In genomic region chr10:20528544-20529411, GRCm38 (mm10) we compare ENCODE assay signal across 12 mouse cellular contexts.
DNase-seq lines count a peak whose midpoint lies in the region; ATAC-seq and TF ChIP-seq lines count a peak whose summit lies in the region.
"Had no signal": no experiment of that assay in that cellular context is flagged by ENCODE, and none has a peak within 500 bp of the region (broad histone marks: within the 10 kb centered on the region; RNA-seq: fewer than 3 reads in every experiment).

No protein-coding gene starts in this region.

- intact Hi-C loops in left cerebral cortex, adult 2 months (cut with DNase I), result no loop called here

- H3K27ac ChIP-seq in embryonic facial prominence, embryonic 13.5 days, result peak overlapping the region; percentile 53
- H3K27ac ChIP-seq in embryonic facial prominence, embryonic 10.5 days (replicated peaks), result no peak overlapping the region
- H3K27ac ChIP-seq in left cerebral cortex, adult 2 months, result peak overlapping the region; percentile 47; the same call in 1 of the 2 replicates
- no peak overlapping the region for H3K27ac ChIP-seq in embryonic facial prominence, embryonic 14.5 days (replicated peaks; ENCODE audit: low read depth, low read length)
- H3K27ac ChIP-seq in midbrain, embryonic 16.5 days (ENCODE audit: low read length), result peak overlapping the region; percentile 20; the same call in 1 of the 2 replicates
- no peak overlapping the region for H3K27ac ChIP-seq in liver, embryonic 11.5 days (ENCODE audit: low read depth, low read length)
- H3K27ac ChIP-seq: embryonic facial prominence, embryonic 12.5 days; limb, embryonic 15.5 days had no signal

- peaks cover 8% of the 10 kb centered on the region; the same call in 1 of the 2 replicates for H3K36me3 ChIP-seq in embryonic facial prominence, embryonic 13.5 days
- no peaks in the 10 kb centered on the region for H3K36me3 ChIP-seq in embryonic facial prominence, embryonic 10.5 days (replicated peaks)
- no peaks in the 10 kb centered on the region for H3K36me3 ChIP-seq in embryonic facial prominence, embryonic 14.5 days (ENCODE audit: control insufficient read depth, insufficient read depth, low read length)
- H3K36me3 ChIP-seq in midbrain, embryonic 16.5 days (ENCODE audit: control insufficient read depth, insufficient read depth, low read length), result no peaks in the 10 kb centered on the region
- no peaks in the 10 kb centered on the region for H3K36me3 ChIP-seq in liver, embryonic 11.5 days (ENCODE audit: control insufficient read depth, insufficient read depth, low read length)
- H3K36me3 ChIP-seq: embryonic facial prominence, embryonic 12.5 days; limb, embryonic 15.5 days had no signal

- H3K9me3 ChIP-seq in embryonic facial prominence, embryonic 13.5 days, result no peaks in the 10 kb centered on the region
- H3K9me3 ChIP-seq in embryonic facial prominence, embryonic 10.5 days, result no peaks in the 10 kb centered on the region
- no peaks in the 10 kb centered on the region for H3K9me3 ChIP-seq in embryonic facial prominence, embryonic 14.5 days (ENCODE audit: control insufficient read depth, low read length)
- H3K9me3 ChIP-seq in midbrain, embryonic 16.5 days (replicated peaks; ENCODE audit: control insufficient read depth, low read length, poor library complexity, severe bottlenecking), result no peaks in the 10 kb centered on the region
- no peaks in the 10 kb centered on the region for H3K9me3 ChIP-seq in liver, embryonic 11.5 days (ENCODE audit: control insufficient read depth, low read length)
- H3K9me3 ChIP-seq: embryonic facial prominence, embryonic 12.5 days; limb, embryonic 15.5 days had no signal

- no peak for DNase-seq in embryonic facial prominence, embryonic 10.5 days (ENCODE audit: low spot score)
- DNase-seq in left cerebral cortex, adult 2 months (ENCODE audit: extremely low spot score in 1 of 2, low spot score in 2 of 2), result peak in 1 of 2 experiments; percentile 24
- no peak for DNase-seq in left cerebral cortex, adult 11 months (ENCODE audit: low spot score)
- DNase-seq in embryonic facial prominence, embryonic 14.5 days (ENCODE audit: low spot score), result peak; percentile 79
- no peak for DNase-seq in c-Kit-positive CD71-positive TER-119-positive erythroid progenitor cells, embryonic 14.5 days (ENCODE audit: low spot score)
- no peak for DNase-seq in liver, embryonic 11.5 days (ENCODE audit: low spot score)
- DNase-seq: heart, adult 18-20 months had no signal

- peaks cover 19% of the 10 kb centered on the region for H3K4me1 ChIP-seq in embryonic facial prominence, embryonic 13.5 days
- peaks cover 7% of the 10 kb centered on the region for H3K4me1 ChIP-seq in embryonic facial prominence, embryonic 10.5 days
- H3K4me1 ChIP-seq in embryonic facial prominence, embryonic 14.5 days (ENCODE audit: control insufficient read depth, insufficient read depth, low read length), result peaks cover 14% of the 10 kb centered on the region; the same call in 1 of the 2 replicates
- peaks cover 9% of the 10 kb centered on the region for H3K4me1 ChIP-seq in midbrain, embryonic 16.5 days (ENCODE audit: control insufficient read depth, insufficient read depth, low read length)
- no peaks in the 10 kb centered on the region for H3K4me1 ChIP-seq in liver, embryonic 11.5 days (replicated peaks; ENCODE audit: control insufficient read depth, insufficient read depth, low read length)

- WGBS in embryonic facial prominence, embryonic 13.5 days, result 73% methylated on average over 20 of the region's 20 CpGs
- 88% methylated on average over 20 of the region's 20 CpGs for WGBS in embryonic facial prominence, embryonic 10.5 days
- WGBS in embryonic facial prominence, embryonic 14.5 days, result 69% methylated on average over 20 of the region's 20 CpGs
- 52% methylated on average over 20 of the region's 20 CpGs for WGBS in midbrain, embryonic 16.5 days
- 82% methylated on average over 20 of the region's 20 CpGs for WGBS in liver, embryonic 11.5 days

- no peak for TF ChIP-seq CTCF in left cerebral cortex, adult 2 months (IDR thresholded peaks at IDR 0.05)

- H3K9ac ChIP-seq in embryonic facial prominence, embryonic 13.5 days, result no peak overlapping the region
- no peak overlapping the region for H3K9ac ChIP-seq in embryonic facial prominence, embryonic 14.5 days (ENCODE audit: low read depth, low read length)
- H3K9ac ChIP-seq in midbrain, embryonic 16.5 days (ENCODE audit: low read depth, low read length), result no peak overlapping the region
- no peak overlapping the region for H3K9ac ChIP-seq in liver, embryonic 11.5 days (ENCODE audit: low read depth, low read length)
- H3K9ac ChIP-seq: embryonic facial prominence, embryonic 12.5 days; limb, embryonic 15.5 days had no signal

- H3K4me2 ChIP-seq in embryonic facial prominence, embryonic 13.5 days, result peak overlapping the region; percentile 11; the same call in 1 of the 2 replicates
- H3K4me2 ChIP-seq in embryonic facial prominence, embryonic 14.5 days (ENCODE audit: low read depth, low read length), result 0 out of 2 replicates have a peak overlapping the region, but pooled peaks have one; percentile 6
- peak overlapping the region; percentile 39 for H3K4me2 ChIP-seq in midbrain, embryonic 16.5 days (ENCODE audit: low read length)
- H3K4me2 ChIP-seq in liver, embryonic 11.5 days, result no peak overlapping the region
- H3K4me2 ChIP-seq: embryonic facial prominence, embryonic 12.5 days; limb, embryonic 15.5 days had no signal

- no peaks in the 10 kb centered on the region for H3K27me3 ChIP-seq in embryonic facial prominence, embryonic 13.5 days
- no peaks in the 10 kb centered on the region for H3K27me3 ChIP-seq in embryonic facial prominence, embryonic 10.5 days (replicated peaks; ENCODE audit: low read depth, poor library complexity, severe bottlenecking)
- no peaks in the 10 kb centered on the region for H3K27me3 ChIP-seq in embryonic facial prominence, embryonic 14.5 days (replicated peaks; ENCODE audit: control insufficient read depth, insufficient read depth, low read length)
- no peaks in the 10 kb centered on the region for H3K27me3 ChIP-seq in midbrain, embryonic 16.5 days (ENCODE audit: control insufficient read depth, insufficient read depth, low read depth, low read length)
- H3K27me3 ChIP-seq in liver, embryonic 11.5 days (replicated peaks; ENCODE audit: control insufficient read depth, insufficient read depth, low read length), result no peaks in the 10 kb centered on the region
- H3K27me3 ChIP-seq: embryonic facial prominence, embryonic 12.5 days; limb, embryonic 15.5 days had no signal

- no peak for ATAC-seq in embryonic facial prominence, embryonic 13.5 days (ENCODE audit: insufficient number of reproducible peaks, insufficient read depth, low FRiP score, low TSS enrichment, low read depth)
- peak; percentile 60; the same call in 1 of the 2 replicates for ATAC-seq in embryonic facial prominence, embryonic 14.5 days (ENCODE audit: low read depth)
- peak; percentile 84 for ATAC-seq in midbrain, embryonic 16.5 days
- ATAC-seq in liver, embryonic 11.5 days (replicated peaks; ENCODE audit: low FRiP score), result no peak
- ATAC-seq: inflammation-experienced regulatory T-cells, adult 6 months had no signal

- H3K4me3 ChIP-seq in embryonic facial prominence, embryonic 13.5 days, result no peak overlapping the region
- no peak overlapping the region for H3K4me3 ChIP-seq in embryonic facial prominence, embryonic 10.5 days
- peak overlapping the region; percentile 37 for H3K4me3 ChIP-seq in left cerebral cortex, adult 2 months
- no peak overlapping the region for H3K4me3 ChIP-seq in embryonic facial prominence, embryonic 14.5 days (ENCODE audit: low read depth, low read length)
- no peak overlapping the region; the same call in 1 of the 2 replicates for H3K4me3 ChIP-seq in midbrain, embryonic 16.5 days (ENCODE audit: low read depth, low read length)
- H3K4me3 ChIP-seq in liver, embryonic 11.5 days (ENCODE audit: low read depth, low read length), result no peak overlapping the region
- H3K4me3 ChIP-seq: embryonic facial prominence, embryonic 12.5 days; limb, embryonic 15.5 days had no signal

Comparison
In these comparisons a context has a peak if more than half of its experiments do, and no peak if none do; other contexts are left out.
1. ATAC-seq: peak in embryonic facial prominence, embryonic 14.5 days (single experiment) and midbrain, embryonic 16.5 days (single experiment); none in embryonic facial prominence, embryonic 13.5 days (single experiment) and liver, embryonic 11.5 days (single experiment).
2. H3K27ac ChIP-seq: peak in embryonic facial prominence, embryonic 13.5 days (single experiment), left cerebral cortex, adult 2 months (single experiment) and midbrain, embryonic 16.5 days (single experiment); none in embryonic facial prominence, embryonic 10.5 days (single experiment), embryonic facial prominence, embryonic 14.5 days (single experiment) and liver, embryonic 11.5 days (single experiment).